Mouse (Mus musculus) layer of hippocampus, postnatal 10 days (tissue): Measurements from ENCODE around the gene Ap3s2. TPM values are rescaled to one million over a fixed set of nuclear protein-coding genes. Genes with fewer than 3 reads are reported as not detected.

Experiments
- DNase-seq, 2 experiments: peaks; one replicate each; pipeline ENCODE4 v3.0.0; 2021; ENCODE audit warnings: low spot score in 2 of 2
- microRNA-seq, 2 experiments: library from miRNA; unstranded; fragments of <30 nt; microRNA quantifications; one replicate each; pipeline ENCODE4 v1.2.0; 2021
- total RNA-seq, 2 experiments: library from RNA; stranded (reverse); gene quantifications; 2 replicates each; pipeline ENCODE4 v1.2.3; 2021

Gene Ap3s2
- total RNA-seq, 2 experiments from 2014 or later: 46.5 to 51.3 TPM

GRCm38 (mm10) chr7:79847456-79848451, 72.7 kb downstream of the Ap3s2 start:
- no peak for DNase-seq

- DNase-seq: no peak
Measured at GRCm38 (mm10) chr7:79846342-79846741, 74.1 kb downstream of the Ap3s2 start.

GRCm38 (mm10) chr7:79844090-79844802, 76.2 kb downstream of the Ap3s2 start:
- DNase-seq: no peak

- no peak for DNase-seq
Measured at GRCm38 (mm10) chr7:79842163-79842562, 78.3 kb downstream of the Ap3s2 start.

- no peak for DNase-seq
Measured at GRCm38 (mm10) chr7:79837247-79837646, 83.2 kb downstream of the Ap3s2 start.

- no peak for DNase-seq
Measured at GRCm38 (mm10) chr7:79835196-79835595, 85.3 kb downstream of the Ap3s2 start.

GRCm38 (mm10) chr7:79832980-79833379, 87.5 kb downstream of the Ap3s2 start:
- no peak for DNase-seq

- no peak for DNase-seq
Measured at GRCm38 (mm10) chr7:79831585-79831984, 88.9 kb downstream of the Ap3s2 start.

- DNase-seq: no peak
Measured at GRCm38 (mm10) chr7:79831145-79831544, 89.3 kb downstream of the Ap3s2 start.

- no peak for DNase-seq
Measured at GRCm38 (mm10) chr7:79828341-79828740, 92.1 kb downstream of the Ap3s2 start.

Small RNA genes lying within 50 kb of the gene (microRNA-seq; reads per million reads assigned to microRNA genes)
- gene Gm24541: 0 reads per million in 2 experiments

Other genes with a start within 250 kb of the Ap3s2 start
- 1 to 10 TPM; 3.7 to 3.8 TPM for gene Kif7, start 204.9 kb downstream of the Ap3s2 start, total RNA-seq
- gene Plin1, start 187.7 kb downstream of the Ap3s2 start, total RNA-seq: under 1 TPM; 0.18 to 0.22 TPM
- 10 to 100 TPM; 10.4 to 11.7 TPM for gene Pex11a, start 177.5 kb downstream of the Ap3s2 start, total RNA-seq
- under 1 TPM; 0.21 to 0.25 TPM for gene Wdr93, start 177.5 kb downstream of the Ap3s2 start, total RNA-seq
- gene Mesp1, start 126.9 kb downstream of the Ap3s2 start, total RNA-seq: under 1 TPM in 1 of 2 experiments, not detected in 1; 0.57 TPM
- 1 to 10 TPM; 1.6 to 1.8 TPM for gene Mesp2, start 109.9 kb downstream of the Ap3s2 start, total RNA-seq
- gene Anpep, start 59.6 kb downstream of the Ap3s2 start, total RNA-seq: 1 to 10 TPM; 5.6 to 6.0 TPM
- gene Arpin, start 14.7 kb upstream of the Ap3s2 start, total RNA-seq: 10 to 100 TPM; 12.2 to 13.1 TPM
- 10 to 100 TPM; 18.3 to 19.8 TPM for gene Zfp710, start 104.2 kb upstream of the Ap3s2 start, total RNA-seq
- 10 to 100 TPM; 60.9 to 67.7 TPM for gene Idh2, start 194.7 kb upstream of the Ap3s2 start, total RNA-seq